Mouse (Mus musculus) thymus, adult 2 months (tissue): ENCODE measurements around the gene Kpnb1. TPM values are rescaled to one million over a fixed set of nuclear protein-coding genes. Genes with fewer than 3 reads are reported as not detected.
A peak's percentile ranks its signal among the peaks of the same experiment; 100 is the strongest.

Source experiments
- DNase-seq: peaks from one replicate; pipeline ENCODE4 v3.0.0; 2021
- H3K27ac ChIP-seq: fragments of 200-500 bp; 2 replicates; pipeline ENCODE4 v1.5.1; 2012; ENCODE audit warnings: low read length, control low read depth; ENCODE audit not compliant: control insufficient read depth, insufficient read depth
- H3K27me3 ChIP-seq: fragments of 200-500 bp; 2 replicates; pipeline ENCODE4 v1.6.1; 2012; ENCODE audit warnings: mild to moderate bottlenecking, low read length, moderate library complexity, mixed read lengths; ENCODE audit not compliant: control insufficient read depth, insufficient read depth
- H3K36me3 ChIP-seq: fragments of 200-500 bp; 2 replicates; pipeline ENCODE4 v1.6.1; 2012; ENCODE audit warnings: mild to moderate bottlenecking, low read length, moderate library complexity; ENCODE audit not compliant: control insufficient read depth, insufficient read depth
- H3K4me1 ChIP-seq: fragments of 200-500 bp; replicated peaks from 2 replicates; pipeline ENCODE4 v1.6.1; 2012; ENCODE audit warnings: low read length; ENCODE audit not compliant: control insufficient read depth, insufficient read depth
- H3K4me3 ChIP-seq: fragments of 200-500 bp; 2 replicates; pipeline ENCODE4 v1.5.1; 2012; ENCODE audit warnings: mild to moderate bottlenecking, low read length, control low read depth, moderate library complexity; ENCODE audit not compliant: control insufficient read depth, insufficient read depth
- CTCF ChIP-seq: fragments of 200-500 bp; IDR thresholded peaks from 2 replicates; pipeline ENCODE4 v1.5.1; 2012; ENCODE audit warnings: mild to moderate bottlenecking, control low read depth, low read length, moderate library complexity, borderline replicate concordance; ENCODE audit not compliant: control insufficient read depth, poor library complexity, insufficient read depth; ENCODE audit errors: extremely low read depth
- POLR2A ChIP-seq: fragments of 200-500 bp; IDR thresholded peaks from 2 replicates; pipeline ENCODE4 v1.6.1; 2012; ENCODE audit warnings: mild to moderate bottlenecking, low read length, control low read depth, moderate library complexity; ENCODE audit not compliant: control insufficient read depth, poor library complexity, insufficient read depth; ENCODE audit errors: extremely low read depth
- WGBS: fragments of 180-500 bp; shearing (Covaris S2); methylation state at CpG from one replicate; pipeline ENCODE4 v1.1.7; 2018; 5-methylcytosine and 5-hydroxymethylcytosine counted together
- polyA plus RNA-seq: library from polyadenylated mRNA; depleted of rRNA; stranded (reverse); fragments of >200 nt; gene quantifications from 2 replicates; pipeline ENCODE4 v1.2.3, GENCODE M21; 2012; rRNA removed

Gene Kpnb1
- 60.8 and 64.1 TPM in 2 replicates for polyA plus RNA-seq

DNA sequence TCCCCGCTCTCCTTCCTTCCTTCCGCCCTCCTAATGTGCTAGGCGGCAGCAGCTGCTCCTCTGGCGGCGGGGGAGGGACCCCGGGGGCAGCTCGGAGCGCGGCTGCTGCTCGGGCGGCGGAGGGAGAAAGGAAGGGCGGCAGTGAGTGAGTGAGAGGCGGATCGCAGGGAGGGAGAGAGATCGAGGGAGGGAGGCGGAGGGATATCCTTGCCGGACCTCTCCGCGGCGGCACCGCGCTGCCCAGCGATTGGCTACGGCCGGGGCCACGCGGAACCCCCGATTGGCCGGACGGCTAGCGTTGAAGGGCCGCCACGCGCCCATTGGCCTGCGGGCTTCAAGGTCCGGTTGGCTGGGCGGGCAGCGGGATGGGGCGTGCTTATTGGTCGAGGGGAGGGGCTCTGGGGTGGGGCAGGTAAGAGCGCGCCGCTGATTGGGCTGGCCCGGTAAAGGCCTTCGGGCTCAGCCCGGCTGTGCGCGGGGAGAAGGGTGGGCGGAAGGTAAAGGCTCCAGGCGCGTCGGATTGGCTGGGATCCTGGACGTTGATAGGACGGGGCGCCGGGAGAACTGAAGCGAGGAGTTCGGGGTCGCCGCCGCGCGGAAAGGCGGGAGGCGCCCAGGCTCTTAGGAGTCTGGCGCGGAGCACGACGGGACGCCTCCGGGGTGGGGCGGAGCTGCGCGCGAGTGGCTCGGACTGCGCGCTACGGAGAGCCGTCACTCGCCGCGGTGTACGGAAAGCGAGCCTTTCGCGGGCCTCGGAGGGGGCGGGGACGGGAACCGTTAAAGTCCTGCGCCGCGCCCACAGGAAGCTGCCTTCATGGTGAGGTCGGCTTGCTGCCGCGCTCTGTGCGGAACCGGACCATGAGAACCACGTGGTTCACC is at the start of gene Kpnb1:
Gene Kpnb1 (minus strand): TSS at position 118 of the 879 bp plus-strand sequence.
- peak; percentile 70 for TF ChIP-seq POLR2A
- peak; percentile 39; the same call in 1 of the 2 replicates for TF ChIP-seq CTCF
- WGBS = under 1% methylated on average over 98 of the region's 101 CpGs
- Histone ChIP-seq H3K4me1 (peaks cover 5% of the 10 kb centered on the region), H3K36me3 (peaks cover 23% of the 10 kb centered on the region), H3K27ac (peak within 1 kb of the TSS; percentile 79), H3K4me3 (peak within 1 kb of the TSS; percentile 70), H3K27me3 (no peaks in the 10 kb centered on the region)
- peak; percentile 98 for DNase-seq

DNA sequence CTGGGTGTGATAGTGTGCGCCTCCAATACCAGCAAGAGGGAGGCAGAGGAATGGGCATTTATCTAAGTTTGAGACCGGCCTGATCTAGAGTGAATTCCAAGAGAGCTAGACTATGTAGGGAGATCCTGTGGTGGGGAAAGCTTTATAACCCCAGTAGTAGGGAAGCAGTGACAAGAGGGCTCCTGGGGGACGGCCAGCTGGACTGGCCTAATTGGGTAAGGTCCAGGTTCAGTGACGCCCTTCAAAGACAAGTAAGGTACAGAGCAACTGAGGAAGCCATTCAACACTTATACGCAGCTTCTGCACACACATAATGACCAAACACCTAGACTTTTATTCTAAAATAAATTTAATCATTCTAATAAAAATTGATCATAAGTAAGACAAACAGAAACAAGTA is 44.8 kb upstream of the Kpnb1 start:
- Histone ChIP-seq H3K36me3 (peaks cover 47% of the 10 kb centered on the region), H3K27me3 (no peaks in the 10 kb centered on the region), H3K4me1 (no peaks in the 10 kb centered on the region), H3K4me3 (no peak overlapping the region), H3K27ac (no peak overlapping the region)
- DNase-seq = no peak
- 95% methylated on average over 5 of the region's 5 CpGs for WGBS
- TF ChIP-seq POLR2A = no peak
- TF ChIP-seq CTCF = no peak

DNA sequence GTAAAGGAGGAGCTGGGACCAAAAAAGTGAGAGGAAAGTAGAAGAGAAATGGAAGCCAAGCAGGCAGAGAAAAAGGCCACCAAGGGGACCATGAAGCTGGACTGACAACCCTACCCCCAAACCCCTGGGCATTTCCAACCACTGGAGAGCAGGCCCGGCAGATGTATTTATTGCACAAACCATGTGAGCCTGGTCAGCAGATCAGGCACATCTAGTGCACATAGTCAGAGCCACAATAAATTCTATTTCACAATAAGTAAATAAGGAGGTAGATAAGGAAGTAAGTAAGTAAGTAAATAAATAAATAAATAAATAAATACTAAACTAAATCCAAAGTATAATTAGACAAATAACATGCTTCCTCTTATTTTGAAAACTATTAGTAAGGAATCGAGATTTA is 41.7 kb upstream of the Kpnb1 start:
- no peak for TF ChIP-seq CTCF
- TF ChIP-seq POLR2A = no peak
- H3K4me3 ChIP-seq = no peak overlapping the region
- no peaks in the 10 kb centered on the region for H3K4me1 ChIP-seq
- no peak overlapping the region for H3K27ac ChIP-seq
- no peaks in the 10 kb centered on the region for H3K27me3 ChIP-seq
- H3K36me3 ChIP-seq = peaks cover 40% of the 10 kb centered on the region
- WGBS = 99% methylated on average over 2 of the region's 2 CpGs
- no peak for DNase-seq

DNA sequence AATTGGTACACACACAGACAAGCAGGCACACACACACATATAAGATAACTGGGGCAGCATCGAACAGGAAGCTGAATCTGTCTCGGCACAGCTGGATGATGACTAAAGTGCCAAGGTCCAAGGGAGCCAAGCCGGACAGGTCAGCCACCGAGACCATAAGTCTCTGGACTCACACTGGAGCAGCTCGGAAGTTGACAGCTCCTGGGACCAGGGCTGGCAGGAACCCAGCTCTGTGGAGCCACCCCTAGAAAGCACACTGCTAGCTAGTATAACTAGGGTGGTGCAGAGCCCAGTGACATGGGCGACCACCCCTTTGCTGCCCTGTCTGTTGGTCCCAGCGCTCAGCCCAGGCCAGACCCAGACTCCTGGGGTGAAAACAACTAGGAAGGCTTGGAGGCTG is 41.3 kb upstream of the Kpnb1 start:
- peaks cover 39% of the 10 kb centered on the region for H3K36me3 ChIP-seq
- TF ChIP-seq CTCF (no peak), POLR2A (no peak)
- H3K4me1 ChIP-seq = no peaks in the 10 kb centered on the region
- 96% methylated on average over 7 of the region's 7 CpGs for WGBS
- no peak overlapping the region for H3K4me3 ChIP-seq
- DNase-seq = no peak
- H3K27ac ChIP-seq = no peak overlapping the region
- H3K27me3 ChIP-seq = no peaks in the 10 kb centered on the region

DNA sequence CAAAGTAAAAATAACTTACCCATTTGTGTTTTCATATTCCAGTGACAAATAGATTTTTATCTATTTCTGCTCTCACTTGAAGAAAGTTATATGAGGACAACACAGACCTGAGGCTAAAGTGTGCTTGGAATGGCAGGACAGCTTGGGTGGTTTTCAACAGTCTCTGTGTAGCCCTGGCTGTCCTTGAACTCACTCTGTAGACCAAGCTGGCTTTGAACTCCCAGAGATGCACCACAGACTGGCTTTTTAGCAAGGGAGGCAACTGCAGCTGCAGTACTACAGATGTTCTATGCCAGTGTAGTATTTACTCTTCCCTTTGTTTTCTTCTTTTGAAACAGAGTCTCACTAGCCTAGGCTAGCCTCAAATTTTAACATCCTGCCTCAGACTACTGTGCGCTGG is 38.5 kb upstream of the Kpnb1 start:
- Histone ChIP-seq H3K4me1 (no peaks in the 10 kb centered on the region), H3K27me3 (no peaks in the 10 kb centered on the region), H3K36me3 (peaks cover 45% of the 10 kb centered on the region), H3K4me3 (no peak overlapping the region), H3K27ac (no peak overlapping the region)
- no peak for TF ChIP-seq CTCF
- no peak for TF ChIP-seq POLR2A
- DNase-seq = no peak
- WGBS = 100% methylated on average over 1 of the region's 1 CpGs

DNA sequence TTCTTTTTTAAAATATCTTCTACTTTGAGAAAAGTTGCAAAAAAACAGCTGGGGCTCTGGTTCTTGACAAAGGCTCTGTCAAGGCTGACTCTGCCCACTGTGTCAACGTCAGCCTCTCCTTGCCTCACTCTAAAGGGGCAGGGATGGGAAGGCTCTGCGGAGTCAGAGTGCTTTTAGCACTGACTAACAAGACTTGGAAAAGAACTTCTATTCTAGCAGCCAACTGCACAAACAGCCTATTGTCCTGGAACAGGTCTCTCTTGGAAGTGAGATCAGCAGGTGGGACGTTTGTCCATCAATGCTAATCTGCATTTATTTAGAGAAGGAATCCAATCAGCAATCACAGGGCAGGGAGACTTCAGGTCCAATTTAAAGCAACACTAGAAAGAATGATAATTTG is 35.8 kb upstream of the Kpnb1 start:
- H3K4me3 ChIP-seq = no peak overlapping the region
- H3K27ac ChIP-seq = no peak overlapping the region
- H3K36me3 ChIP-seq = peaks cover 52% of the 10 kb centered on the region

More for the DNA sequence above, 35.8 kb upstream of the Kpnb1 start:
- Histone ChIP-seq H3K27me3 (no peaks in the 10 kb centered on the region), H3K4me1 (no peaks in the 10 kb centered on the region)
- DNase-seq = no peak
- 95% methylated on average over 3 of the region's 3 CpGs for WGBS
- TF ChIP-seq POLR2A (no peak), CTCF (no peak)
